Mouse (Mus musculus): ENCODE results near the gene Cdkal1.

Cdkal1 gene

DNA sequence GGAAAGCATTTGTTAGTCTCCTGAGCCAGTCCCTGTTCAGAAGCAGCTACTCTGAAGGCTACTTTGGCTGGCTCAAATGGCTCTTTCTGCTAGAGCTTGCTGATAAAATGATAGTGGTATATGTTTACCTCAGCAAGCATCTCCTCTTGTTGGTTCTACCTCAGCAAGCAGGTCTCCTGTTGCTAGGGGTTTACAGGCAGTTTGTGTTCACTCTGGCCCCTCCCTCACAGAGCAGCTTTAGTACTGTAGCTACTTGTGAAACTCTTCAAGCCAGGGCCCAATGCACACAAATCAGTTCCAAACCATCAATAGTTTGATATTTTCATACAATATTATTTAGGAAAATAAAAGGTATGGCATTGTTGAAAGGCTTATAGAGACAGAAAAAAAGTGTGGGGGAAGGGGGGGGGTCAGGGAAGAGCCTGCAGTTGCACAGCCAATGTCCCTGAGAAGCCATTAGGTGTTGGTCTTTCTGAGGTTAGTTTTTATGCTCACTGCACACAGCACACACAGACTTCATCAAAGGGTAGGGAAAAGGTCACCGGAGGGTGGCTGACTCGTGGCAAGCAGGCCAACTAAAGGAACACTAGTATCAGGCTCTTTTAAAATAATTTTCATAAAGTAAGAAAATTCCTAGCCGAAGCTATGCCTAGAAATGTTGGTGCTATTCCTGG, 499.9 kb downstream of the Cdkal1 start:
- DNase-seq (ENCODE audit: low read depth, low spot score), result no peak

GRCm38 (mm10) chr13:29354943-29355342, 500.5 kb downstream of the Cdkal1 start:
- DNase-seq (ENCODE audit: low read depth, low spot score), result no peak

DNA sequence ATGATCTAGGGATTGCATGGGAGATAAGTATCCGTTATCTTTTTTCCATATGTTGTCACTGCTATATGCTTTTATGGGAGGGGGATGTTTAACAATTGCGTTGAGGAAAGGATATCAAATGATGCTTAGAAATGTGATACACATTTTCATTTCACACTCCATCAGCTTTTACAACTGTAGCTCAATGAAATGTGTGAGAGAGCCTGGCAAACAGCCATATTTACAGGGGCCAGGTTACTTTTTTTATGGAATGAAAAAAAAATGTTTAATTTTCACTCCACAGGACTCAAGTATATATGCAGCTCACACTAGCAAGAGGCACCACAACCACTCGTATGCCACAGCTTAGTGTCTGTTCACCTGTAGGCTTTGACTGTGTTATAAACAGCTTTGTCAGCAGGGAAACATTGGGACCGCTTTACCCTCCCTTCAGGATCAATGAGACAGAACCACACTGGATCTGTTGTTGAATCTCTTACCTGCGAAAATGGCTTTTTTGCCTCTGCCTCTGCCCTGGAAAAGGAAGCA, 501.5 kb downstream of the Cdkal1 start:
- DNase-seq (ENCODE audit: low read depth, low spot score), result no peak

GRCm38 (mm10) chr13:29351023-29351684, 504.3 kb downstream of the Cdkal1 start:
- no peak for DNase-seq (ENCODE audit: low read depth, low spot score)

DNA sequence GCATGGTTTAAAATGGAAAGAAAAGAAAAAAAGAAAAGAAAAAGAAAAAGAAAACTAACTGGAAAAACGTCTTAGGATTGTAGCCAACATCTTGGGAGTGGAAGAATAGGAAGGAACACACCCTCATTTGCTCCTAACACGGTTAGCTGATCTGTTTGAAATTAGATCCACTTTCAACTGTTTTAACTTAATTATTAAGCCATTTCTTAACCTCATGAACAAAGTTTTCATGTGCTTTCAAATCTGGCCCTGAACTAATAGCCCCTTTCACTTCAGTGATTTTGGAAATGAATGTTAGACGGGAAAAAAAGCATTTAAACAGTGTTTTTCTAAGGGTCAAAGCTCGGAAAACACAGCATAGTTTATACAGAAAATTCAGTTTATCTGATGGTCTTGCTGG, 505.5 kb downstream of the Cdkal1 start:
- no peak for DNase-seq (ENCODE audit: low read depth, low spot score)

GRCm38 (mm10) chr13:29349386-29349961, 506.0 kb downstream of the Cdkal1 start:
- DNase-seq (ENCODE audit: low read depth, low spot score), result no peak

GRCm38 (mm10) chr13:29348331-29348730, 507.1 kb downstream of the Cdkal1 start:
- no peak for DNase-seq (ENCODE audit: low read depth, low spot score)

- no peak for DNase-seq (ENCODE audit: low read depth, low spot score)
Observed at GRCm38 (mm10) chr13:29332640-29333412, 522.6 kb downstream of the Cdkal1 start.

DNA sequence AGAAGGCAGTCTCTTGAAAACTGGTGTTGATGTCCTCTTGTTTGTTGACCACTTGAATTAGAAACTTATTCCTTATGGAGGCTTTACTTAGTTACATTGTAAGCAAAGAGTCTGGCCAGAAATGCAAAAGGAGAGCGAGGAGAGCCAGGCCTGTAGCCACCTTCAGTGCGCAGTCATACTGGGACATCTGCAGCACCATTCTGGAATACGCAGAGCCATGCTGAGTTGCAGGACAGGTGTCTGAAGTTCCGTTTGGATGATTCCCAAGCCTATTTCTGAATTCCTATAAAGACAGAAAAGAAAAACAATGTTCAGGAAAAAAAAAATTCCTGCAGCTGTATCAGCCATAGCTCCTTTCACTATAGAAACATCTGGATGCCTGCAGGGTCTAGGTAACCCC, 529.5 kb downstream of the Cdkal1 start:
- no peak for DNase-seq (ENCODE audit: low read depth, low spot score)

DNA sequence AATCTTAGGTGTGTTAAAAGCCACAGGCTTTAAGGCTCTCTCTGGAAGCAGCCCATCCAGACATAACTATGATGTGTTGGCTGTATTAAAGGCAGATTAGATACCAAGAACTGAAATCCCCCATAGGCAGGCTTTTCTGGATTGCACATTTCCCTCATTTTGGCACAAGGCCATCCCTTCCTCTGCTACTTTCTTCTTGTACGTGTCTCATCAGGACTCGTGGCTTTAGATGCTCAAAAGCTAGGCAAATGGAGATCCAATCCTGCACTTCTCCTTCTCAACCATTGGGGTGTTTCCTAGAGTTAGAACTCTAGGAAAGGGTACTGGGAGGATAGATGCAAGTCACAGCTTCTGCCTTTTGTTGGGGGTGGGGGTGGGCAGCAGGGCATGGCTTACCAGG, 535.1 kb downstream of the Cdkal1 start:
- DNase-seq (ENCODE audit: low read depth, low spot score), result no peak

- no peak for DNase-seq (ENCODE audit: low read depth, low spot score)
Observed at GRCm38 (mm10) chr13:29317703-29318102, 537.8 kb downstream of the Cdkal1 start.

DNA sequence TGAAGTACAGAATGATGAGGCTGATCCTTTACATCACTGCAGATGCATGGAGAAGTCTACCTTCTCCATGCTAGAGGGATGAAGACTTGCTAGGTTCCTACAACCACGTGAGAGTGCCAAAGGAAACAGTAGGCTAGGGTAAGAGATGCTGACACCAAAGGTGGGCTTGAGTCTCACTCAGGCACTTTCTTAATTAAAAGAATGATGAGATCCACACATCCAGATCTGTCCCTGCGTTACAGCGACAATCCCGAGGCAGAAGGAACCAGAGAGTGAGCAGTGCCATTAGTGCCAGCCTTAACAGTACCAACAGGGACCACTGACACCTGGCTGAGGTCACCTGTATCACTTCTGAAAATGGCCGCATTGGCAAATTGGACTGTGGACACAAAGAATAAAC, 539.2 kb downstream of the Cdkal1 start:
- no peak for DNase-seq (ENCODE audit: low read depth, low spot score)

GRCm38 (mm10) chr13:29312026-29312425, 543.4 kb downstream of the Cdkal1 start:
- DNase-seq (ENCODE audit: low read depth, low spot score), result no peak

DNA sequence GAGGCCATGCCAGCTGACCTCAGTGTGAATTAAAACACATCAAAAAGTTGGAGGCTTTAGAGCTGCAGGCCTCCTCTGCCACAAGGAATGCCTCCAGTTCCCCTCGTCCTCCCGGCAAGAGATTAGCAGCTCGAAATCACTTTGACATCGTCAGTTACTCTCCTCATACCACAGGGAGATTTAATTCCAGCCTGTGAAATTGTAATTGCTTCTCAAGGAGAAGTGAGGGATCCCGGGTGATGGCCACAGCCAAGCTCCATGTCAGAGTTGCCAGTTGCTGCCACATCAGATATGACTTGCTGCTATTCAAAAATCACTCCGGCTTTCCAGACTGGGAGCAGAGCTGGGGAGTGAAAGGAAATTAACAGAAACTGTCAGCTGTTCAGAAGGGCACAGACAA, 548.1 kb downstream of the Cdkal1 start:
- no peak for DNase-seq (ENCODE audit: low read depth, low spot score)

DNA sequence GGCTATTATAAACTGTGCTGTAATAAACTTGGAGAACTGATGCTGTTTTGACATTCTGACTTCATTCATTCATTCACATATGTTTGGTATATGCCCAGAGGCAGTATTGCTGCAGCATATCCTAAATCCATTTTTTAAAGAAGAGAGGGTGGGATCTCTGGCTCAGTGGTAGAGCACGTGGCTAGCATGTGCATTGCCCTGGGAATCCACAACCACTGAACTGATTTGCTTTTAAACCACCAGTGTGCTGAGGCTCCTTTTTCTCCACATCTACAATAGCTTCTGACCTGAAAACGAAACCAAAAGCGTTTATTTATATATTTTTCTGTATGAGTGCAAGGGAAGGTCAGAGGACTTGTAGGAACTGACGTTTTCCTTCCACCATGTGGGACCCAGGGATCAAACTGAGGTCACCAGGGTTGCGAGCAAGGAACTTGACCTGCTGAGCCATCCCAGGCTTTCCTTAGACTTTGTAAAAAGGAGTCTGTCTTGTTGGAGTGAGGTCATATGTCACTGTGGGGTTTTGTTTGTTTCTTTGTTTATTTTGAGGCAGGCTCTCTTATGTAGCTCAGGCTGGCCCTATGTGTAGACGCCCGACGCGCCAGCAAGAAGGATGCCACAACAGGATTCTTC, 562.8 kb downstream of the Cdkal1 start:
- no peak for DNase-seq (ENCODE audit: low read depth, low spot score)

GRCm38 (mm10) chr13:29290569-29290968, 564.9 kb downstream of the Cdkal1 start:
- no peak for DNase-seq (ENCODE audit: low read depth, low spot score)

DNA sequence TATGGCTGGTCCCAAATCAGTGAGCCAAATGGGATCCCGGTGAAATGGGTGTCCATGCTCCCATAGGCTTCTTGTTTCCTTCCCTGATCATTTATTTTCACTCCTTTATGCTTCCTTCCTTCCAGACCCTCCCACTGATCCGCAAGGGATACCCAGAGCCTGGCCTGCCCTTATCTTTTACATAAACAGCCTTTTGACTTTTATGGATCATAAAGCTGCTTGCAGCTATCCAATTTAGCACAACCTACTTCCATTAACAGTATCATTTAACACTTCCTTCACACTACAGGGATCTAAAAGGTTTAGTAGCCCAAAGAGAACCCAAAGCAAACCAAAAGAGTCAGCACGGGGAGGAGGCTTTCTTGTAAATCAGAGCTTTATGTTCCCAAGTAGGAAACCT, 570.4 kb downstream of the Cdkal1 start:
- no peak for DNase-seq (ENCODE audit: low read depth, low spot score)

DNA sequence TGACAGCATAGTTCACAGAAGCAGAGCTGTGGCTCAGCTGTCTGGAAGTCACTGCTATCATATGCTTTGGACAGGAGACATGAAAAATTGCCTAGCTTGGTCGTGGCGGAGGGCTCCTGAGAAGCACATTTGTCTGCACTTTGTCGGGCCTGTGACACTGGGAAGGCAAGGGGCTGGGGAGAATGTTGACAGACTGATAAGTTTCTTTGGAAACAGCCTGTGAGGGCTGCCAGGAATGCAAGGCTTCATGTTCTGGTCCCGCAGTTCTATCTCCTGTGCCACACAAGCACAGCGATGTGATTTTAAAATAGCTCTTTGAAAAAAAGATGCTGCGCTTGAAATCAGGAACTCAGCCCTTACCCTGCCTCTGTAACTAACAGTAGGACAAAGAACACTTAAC, 573.9 kb downstream of the Cdkal1 start:
- no peak for DNase-seq (ENCODE audit: low read depth, low spot score)

DNA sequence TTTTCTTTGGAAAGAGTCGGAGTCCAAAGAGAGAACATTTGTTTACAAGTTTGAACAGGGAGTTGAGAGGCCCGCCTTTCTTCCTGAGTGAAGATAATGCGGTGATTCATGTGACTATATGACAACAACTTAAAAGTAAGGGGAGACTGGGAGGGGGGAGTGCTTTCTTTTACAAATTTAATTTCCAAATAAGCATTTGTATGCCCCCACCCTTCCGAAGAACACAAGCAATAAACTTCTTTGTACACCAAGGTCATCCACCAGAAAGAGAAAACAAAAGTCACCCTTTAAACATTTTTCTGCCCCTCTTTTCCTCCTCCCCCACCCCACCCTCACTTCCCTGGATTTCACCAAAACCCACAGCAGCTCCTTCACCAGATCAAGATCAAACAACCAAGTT, 577.3 kb downstream of the Cdkal1 start:
- DNase-seq (ENCODE audit: low read depth, low spot score), result no peak

GRCm38 (mm10) chr13:29274296-29274695, 581.2 kb downstream of the Cdkal1 start:
- no peak for DNase-seq (ENCODE audit: low read depth, low spot score)

DNA sequence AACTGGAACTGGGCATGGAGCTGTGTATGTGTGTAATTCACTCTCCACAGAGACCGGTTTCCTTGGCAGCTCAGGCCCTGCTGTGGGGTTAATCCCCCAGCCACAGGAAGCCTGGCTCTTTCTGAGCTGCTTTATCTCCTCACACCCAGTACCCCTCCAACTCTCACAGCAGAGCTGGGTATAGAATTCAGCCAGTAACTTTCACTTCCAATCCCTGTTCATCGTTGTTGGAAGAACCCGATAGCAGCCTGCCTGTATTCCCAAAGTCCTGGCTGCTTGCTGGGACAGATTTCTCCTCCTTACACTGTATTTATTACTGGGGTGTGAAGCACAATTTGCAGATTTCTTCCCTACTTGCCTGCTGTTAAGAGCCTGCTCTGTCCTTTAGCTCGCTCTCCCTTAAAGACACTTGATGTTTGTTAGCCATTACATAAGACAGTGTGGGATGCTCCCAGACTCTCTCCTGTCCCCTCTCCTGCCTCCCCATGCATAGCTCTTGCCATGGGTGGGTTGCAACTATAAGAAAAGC, 581.7 kb downstream of the Cdkal1 start:
- no peak for DNase-seq (ENCODE audit: low read depth, low spot score)

Measured in CD4-positive, CD25-positive, alpha-beta regulatory T cell, adult 2 months (primary cell).